Mouse (Mus musculus): ENCODE data around the gene Fthl17a. TPM values are rescaled to one million over a fixed set of nuclear protein-coding genes. Genes with fewer than 3 reads are reported as not detected.

Fthl17a gene
- polyA plus RNA-seq, 1 experiment from 2014 or later = not detected

DNA sequence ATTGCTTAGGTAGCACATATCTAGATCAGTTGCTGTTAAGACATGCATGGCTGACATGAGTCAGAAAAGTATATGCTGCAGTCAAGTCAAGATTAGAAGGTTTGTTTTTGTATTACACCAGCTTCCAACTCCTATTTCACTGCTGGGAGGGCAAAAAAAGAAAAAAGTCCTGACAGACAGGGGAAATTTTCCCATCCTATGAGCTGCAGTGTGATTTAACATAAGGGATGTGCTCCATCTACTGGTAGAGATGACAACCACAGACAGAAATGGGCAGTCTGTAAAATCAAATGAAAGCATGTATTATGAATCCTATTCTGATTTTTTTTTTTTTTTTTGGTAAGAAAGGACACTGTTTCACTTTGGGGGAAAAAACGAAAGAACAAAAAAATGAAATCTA, 69.7 kb downstream of the Fthl17a start:
- no peak overlapping the region for H3K4me3 ChIP-seq (replicated peaks; ENCODE audit: low read length)
- no peak overlapping the region for H3K4me2 ChIP-seq (ENCODE audit: low read depth, low read length)
- 29% methylated on average over 1 of the region's 1 CpGs for WGBS
- no peak overlapping the region for H3K27ac ChIP-seq (ENCODE audit: low read length)
- H3K36me3 ChIP-seq (ENCODE audit: control insufficient read depth, insufficient read depth, low read length) = no peaks in the 10 kb centered on the region
- no peak for ATAC-seq (ENCODE audit: insufficient read depth, low FRiP score)
- H3K9ac ChIP-seq (ENCODE audit: low read length) = no peak overlapping the region
- H3K9me3 ChIP-seq (replicated peaks; ENCODE audit: control insufficient read depth, low read length) = no peaks in the 10 kb centered on the region
- H3K4me1 ChIP-seq (ENCODE audit: control insufficient read depth, insufficient read depth, low read length) = 0 out of 2 replicates have a peak, but pooled peaks cover 6% of the 10 kb centered on the region
- no peaks in the 10 kb centered on the region for H3K27me3 ChIP-seq (ENCODE audit: control insufficient read depth, insufficient read depth, low read length)
